Mouse (Mus musculus): ENCODE measurements at regions not wholly inside any gene's neighbourhood (a gene's known extent, or its start where the extent isn't known, plus 50 kb on each side); places are given as distances from the start of the nearest gene placed in this dataset.

DNA sequence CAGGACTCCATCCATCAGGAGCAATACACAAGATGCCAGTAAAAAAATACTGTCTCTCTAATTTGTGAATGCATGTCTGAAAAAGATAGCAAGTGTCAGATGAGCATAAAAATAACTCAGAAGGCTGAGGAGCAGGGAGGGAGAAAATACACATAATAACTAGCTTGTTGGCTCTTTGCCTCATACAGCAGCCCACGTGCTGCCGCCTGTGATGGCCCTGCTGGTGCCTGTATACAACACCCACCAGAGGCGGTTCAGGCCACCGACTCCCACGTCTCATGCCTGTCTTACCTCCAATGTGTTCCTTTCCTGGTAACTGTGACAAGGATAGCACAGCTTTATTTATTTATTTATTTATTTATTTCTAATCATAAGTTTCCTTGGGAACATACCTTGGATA is 119.5 kb upstream of the Sgk1 start:
- TF ChIP-seq POLR2A (IDR thresholded peaks at IDR 0.05; ENCODE audit: control insufficient read depth, extremely low read depth, insufficient read depth, low read length, poor library complexity) (no peak), CTCF (IDR thresholded peaks at IDR 0.05; ENCODE audit: borderline replicate concordance, control insufficient read depth, extremely low read depth, insufficient read depth, low read length, poor library complexity) (no peak)

All from thymus, adult 2 months (tissue).